Mouse (Mus musculus): ENCODE results near the gene Lck. TPM values are rescaled to one million over a fixed set of nuclear protein-coding genes. Genes with fewer than 3 reads are reported as not detected.

Gene Lck
- total RNA-seq (2021), result 10 to 100 TPM in 1 of 2 experiments, 1 to 10 TPM in 1; 9.5 to 10.8 TPM

DNA sequence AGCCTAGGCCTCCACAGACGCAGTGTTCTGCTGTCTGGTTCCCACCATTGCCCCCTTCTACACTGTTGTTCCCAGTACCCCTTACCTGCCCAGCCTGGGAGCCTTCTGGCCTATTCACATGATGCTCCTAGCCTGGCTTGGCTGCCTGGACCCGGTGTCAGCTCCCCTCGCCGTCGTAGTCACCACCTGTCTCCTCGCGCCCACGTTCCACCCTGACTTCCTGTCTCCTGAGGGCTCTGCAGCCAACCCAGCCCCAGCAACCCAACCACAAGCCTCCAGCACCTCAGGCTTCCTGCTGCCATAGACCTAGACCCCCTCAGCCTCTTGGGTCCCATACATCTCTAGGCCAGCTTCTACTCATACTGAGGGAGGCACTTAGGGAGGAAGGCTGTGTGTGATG is at the start of gene Lck:
TSS of gene Lck (minus strand) at position 212 of the 400 bp plus-strand sequence.
- DNase-seq (ENCODE audit: extremely low spot score in 1 of 2, low spot score in 2 of 2), result no peak
- intact Hi-C loops (cut with DNase I), result no loop called here

DNA sequence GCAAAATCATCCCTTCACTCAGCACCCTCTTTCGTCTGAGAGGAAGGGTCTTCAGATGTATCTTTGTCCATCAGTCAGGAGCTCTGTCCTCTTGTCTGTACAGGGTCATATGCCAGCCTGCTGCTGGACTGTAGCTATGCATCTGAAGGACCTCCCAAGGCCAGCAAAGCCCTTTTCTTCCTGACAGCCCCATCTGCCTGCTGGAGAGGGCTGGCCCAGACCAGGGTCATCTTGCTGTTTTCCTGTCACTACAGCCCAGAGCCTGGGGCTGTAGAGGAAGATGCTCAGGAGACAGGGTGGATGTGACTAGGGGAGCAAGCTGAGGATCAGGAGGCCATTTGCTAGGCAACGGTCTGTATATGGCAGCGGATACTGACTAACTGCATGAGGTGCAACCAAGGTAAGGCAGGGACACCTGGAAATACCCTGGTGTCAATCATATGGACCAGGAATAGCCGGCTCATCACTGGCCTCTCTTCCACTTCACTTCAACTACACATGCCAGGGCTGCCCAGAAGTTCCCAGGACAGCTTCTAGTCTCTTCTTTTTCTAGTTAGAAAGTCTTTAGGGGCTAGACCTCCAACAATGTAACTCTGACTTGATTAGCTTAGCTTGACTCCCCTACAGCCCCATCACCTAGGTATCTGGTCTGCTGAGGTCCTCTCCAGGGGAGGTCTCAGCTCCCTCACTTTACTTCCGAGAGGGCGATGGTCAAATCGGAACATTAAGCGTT is 49.5 kb upstream of the Lck start:
- intact Hi-C loops (cut with DNase I), result no loop called here
- no peak for DNase-seq (ENCODE audit: extremely low spot score in 1 of 2, low spot score in 2 of 2)

DNA sequence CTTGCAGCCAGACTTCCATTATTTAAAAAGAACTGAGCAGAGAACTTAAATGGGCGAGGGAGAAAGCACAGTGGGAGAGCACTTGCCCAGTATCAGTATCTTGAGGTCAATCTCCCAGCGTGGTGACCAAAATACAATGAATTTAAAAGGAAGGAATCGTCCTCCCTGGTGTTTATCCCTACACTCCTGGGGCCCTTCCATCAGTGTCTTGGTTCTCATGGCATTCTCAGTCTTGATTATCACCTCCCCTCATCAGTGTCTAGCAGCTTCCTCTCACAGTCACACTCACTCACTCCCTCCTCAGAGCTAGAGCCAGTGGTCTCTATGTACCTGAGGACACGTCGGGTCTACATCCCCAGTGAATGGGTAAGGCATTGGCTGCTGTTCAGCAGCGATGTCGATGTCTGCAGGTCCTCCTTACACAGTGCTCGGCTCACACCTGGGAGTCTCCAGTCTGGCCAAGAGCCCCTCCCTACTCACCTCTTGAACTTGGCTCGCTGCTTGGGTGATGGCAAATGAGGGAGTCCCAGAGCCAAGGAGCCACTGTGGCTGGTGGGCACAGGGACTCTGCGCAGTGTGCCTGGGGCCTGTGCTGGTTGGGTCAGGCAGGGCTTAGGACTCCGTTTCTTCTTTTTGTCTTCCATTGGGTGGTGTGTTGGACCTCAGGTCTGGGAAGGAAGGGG is 48.8 kb upstream of the Lck start:
- DNase-seq (ENCODE audit: extremely low spot score in 1 of 2, low spot score in 2 of 2), result no peak
- intact Hi-C loops (cut with DNase I), result no loop called here

DNA sequence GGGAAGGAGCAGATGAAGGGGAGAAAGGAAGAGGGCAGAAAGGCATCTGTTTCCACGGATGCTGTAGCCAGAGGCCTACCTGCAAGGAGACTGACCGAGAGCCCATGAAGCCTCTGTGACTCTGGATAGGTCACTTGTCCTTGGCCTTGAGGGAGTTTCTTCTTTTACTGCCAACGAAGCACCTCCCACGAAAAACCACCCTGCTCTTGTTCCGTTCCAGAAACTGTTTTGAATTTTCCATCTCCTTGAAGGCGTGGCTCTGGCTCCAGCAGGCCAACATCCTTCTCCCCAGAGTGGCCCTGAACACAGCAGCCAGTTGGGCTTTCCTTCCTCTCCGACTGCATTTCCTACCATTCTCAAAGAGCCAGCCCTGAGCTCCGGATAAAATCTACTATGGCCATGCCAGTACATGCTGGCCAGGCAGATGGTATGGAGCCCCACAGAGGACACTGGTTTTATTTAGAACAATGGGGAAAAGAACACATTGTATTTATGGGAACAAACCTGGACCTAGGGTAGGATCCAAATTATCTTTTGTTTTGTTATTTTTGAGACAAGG is 47.9 kb upstream of the Lck start:
- intact Hi-C loops (cut with DNase I), result no loop called here
- no peak for DNase-seq (ENCODE audit: extremely low spot score in 1 of 2, low spot score in 2 of 2)

DNA sequence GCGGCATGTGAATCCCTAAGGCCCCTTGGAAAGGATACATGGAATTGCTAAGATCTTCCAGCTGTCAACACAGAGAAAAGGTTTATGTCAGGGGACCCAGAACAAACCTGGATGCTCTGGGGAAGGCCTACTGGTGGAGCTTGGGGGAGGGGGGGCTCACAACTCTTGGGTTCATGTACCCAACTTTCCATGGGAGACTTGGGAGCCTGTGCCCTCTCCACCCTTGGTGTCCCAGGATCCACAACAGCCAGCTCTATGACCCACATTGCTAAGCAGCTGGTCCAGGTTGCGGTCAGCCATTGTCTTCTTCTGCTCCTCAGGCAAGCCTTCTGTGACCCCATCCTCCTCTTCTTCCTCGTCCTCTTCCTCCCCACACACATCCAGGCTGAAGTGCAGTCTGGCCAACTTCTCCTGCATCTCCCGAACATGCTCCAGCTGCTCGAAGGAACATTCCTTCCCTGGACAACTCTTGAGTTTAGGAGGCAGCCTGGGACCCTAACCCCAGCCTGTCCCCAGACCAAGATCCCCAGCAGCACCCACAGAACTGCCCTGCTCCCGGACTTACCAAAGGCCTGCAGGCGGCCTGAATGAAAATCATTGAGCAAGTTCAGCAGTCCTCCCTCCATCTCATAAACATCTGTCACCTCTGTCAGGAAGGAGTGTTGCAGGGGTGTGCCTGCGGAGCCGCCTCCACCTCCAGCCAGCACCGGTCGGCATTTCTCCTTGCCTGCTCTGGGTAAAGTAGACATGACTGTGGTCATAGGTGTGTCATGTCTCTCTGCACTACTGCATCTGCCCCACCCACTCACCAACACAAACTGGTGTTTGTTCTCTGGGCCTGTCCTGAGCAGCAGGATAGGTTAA is 47.2 kb upstream of the Lck start:
- DNase-seq (ENCODE audit: extremely low spot score in 1 of 2, low spot score in 2 of 2), result no peak
- intact Hi-C loops (cut with DNase I), result no loop called here

DNA sequence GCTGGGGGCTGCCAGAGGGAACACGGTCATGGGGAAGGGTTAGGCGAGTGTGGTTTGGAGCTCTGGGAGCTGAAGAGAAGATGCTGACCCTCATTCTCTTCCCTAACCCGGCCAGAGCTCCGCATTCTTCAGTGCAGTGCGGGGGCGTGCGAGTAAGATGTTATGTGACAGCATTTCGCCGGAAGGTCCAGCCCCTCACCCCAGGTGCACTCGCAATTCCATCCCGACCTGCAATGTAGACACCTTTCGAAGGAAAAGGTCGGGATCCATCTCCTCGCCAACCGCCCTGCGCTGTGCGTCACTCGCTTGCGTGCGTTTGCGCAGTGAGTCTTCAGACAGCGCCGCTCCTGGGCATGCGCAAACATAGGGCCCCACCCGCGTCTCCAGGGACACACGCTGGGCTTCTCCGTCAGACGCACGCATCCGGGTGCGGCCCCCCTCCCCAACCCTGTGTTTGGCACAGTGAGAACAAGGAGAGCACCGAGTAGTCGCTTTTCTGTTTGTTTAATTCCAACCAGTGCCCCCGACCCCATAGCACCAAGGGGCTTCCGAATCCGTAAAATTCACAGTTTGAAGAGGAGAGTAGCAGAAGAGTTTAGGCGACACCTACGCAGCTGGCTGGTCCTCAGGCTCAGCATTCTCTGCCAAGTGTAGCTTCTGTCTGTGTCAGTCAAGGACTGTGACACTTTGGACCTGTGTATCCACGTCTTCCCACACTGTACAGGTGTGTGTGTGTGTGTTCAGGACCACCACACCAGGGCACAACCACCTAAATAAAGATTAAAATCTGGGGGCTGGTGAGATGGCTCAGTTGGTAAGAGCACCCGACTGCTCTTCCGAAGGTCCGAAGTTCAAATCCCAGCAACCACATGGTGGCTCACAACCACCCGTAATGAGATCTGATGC is 45.6 kb upstream of the Lck start, which contains the start of gene Iqcc:
TSS of gene Iqcc (minus strand) at position 314 of the 906 bp plus-strand sequence.
- DNase-seq (ENCODE audit: extremely low spot score in 1 of 2, low spot score in 2 of 2), result peak; percentile 96 to 97
- intact Hi-C loops (cut with DNase I), result no loop called here

DNA sequence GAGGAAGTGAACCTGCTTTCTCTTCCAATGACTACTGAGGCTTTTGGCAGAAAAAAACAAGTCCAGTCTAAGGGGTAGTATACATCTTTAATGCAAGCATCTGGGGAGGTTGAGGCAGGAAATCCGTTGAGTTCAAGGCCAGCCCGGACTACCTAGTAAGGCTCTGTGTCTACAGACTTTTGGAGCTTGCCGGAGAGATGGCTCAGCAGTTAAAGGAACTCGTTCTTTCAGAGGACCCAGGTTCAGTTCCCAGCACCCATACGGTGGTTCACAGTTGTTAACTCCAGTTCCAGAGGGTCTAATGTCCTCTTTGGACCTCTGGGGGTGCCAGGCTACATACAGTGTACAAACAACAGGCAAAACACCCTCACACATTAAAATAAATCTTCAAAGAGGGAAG is 44.6 kb upstream of the Lck start:
- intact Hi-C loops (cut with DNase I), result no loop called here
- no peak for DNase-seq (ENCODE audit: extremely low spot score in 1 of 2, low spot score in 2 of 2)

DNA sequence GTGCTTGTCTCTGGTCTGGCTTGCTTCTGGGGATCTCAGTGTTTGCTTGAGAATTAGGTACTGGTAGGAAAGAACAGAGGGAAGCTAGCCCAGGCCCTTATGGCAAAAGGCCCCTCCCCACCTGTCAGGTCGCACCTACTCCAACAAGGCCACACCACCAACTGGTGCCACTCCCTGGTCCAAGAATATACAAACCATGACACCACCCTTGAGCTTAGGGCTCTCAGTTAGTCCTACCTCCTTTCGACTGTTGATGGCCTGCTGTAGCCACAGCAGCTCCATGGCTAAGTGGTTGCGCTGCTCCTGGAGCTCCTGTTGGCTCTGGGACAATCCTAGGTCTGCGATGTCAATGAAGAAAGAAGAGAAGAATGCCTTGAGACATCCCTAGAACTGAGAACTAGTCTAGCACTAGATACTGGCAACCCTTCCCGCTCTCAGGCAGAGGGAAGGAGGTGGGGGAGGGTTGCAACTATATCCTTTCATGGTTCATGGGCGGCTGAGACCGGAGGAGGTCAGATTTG is 43.7 kb upstream of the Lck start:
- DNase-seq (ENCODE audit: extremely low spot score in 1 of 2, low spot score in 2 of 2), result no peak
- intact Hi-C loops (cut with DNase I), result no loop called here

DNA sequence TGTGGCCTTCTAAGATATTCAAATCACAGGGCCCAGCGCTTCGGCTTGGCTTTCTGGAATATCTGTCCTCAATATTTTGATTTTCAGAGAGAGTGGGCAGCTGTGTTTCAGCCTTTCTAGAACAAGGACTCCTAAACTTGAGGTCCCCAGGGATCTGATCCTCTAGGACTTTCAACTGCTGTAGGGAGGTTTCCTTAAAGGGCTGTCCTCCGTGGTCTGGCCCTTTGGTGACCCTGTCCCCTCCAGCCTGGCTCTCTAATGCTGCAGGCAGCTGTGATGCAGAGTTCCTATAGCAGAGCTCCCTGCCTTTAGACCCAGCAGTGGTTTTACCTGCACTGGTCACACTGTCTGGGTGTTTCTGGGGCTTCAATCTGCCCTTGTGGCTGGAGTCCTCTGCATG is 43.2 kb upstream of the Lck start:
- intact Hi-C loops (cut with DNase I), result no loop called here
- DNase-seq (ENCODE audit: extremely low spot score in 1 of 2, low spot score in 2 of 2), result no peak

DNA sequence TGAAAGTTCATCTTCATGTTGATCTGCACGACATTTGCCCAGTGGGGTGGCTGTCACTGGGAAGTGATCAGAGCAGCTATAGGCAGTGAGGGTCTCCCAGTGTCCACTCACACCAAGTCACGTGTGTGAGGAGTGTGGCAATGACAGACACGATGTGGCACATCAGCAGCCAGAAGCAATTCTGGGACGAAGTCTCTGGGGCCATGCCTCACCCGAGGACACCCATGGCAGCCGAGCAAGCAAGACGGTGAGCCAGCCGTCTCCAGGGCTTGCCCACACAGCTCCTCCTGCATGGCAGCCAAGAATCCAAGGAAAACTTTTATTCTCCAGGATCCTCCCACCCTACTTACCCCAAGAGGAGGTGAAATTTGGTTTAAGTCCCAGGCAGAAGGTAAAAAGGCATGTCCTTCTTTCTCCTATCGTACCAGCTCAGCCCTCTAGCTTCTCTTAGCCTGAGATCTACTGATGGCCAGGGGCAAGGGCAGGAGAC is 42.4 kb upstream of the Lck start:
- no peak for DNase-seq (ENCODE audit: extremely low spot score in 1 of 2, low spot score in 2 of 2)
- intact Hi-C loops (cut with DNase I), result no loop called here

DNA sequence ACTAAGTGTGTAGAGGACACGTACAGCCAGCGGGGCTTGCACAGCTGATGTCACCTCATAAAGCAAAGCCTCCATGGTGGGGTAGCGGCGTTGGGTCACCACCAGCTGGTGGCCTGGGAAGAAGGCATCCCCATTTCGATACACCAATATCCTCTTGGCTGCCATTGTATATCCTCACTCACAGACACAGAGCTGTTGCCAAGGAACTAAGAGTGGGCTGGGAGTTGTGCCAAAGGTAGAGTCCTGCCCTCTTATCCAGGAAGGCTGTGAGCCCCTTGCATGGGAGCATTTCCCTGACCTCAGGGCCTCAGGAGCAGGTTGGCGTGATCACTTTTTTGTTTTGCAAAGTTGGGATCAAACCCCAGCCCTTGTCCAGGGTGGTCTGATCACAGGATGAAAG is 40.7 kb upstream of the Lck start, which contains the start of gene Dcdc2b:
TSS of gene Dcdc2b (minus strand) at position 165 of the 400 bp plus-strand sequence.
- no peak for DNase-seq (ENCODE audit: extremely low spot score in 1 of 2, low spot score in 2 of 2)
- intact Hi-C loops (cut with DNase I), result no loop called here

GRCm38 (mm10) chr4:129610472-129610871 is 37.0 kb upstream of the Lck start:
- DNase-seq (ENCODE audit: extremely low spot score in 1 of 2, low spot score in 2 of 2), result no peak
- intact Hi-C loops (cut with DNase I), result no loop called here

- DNase-seq (ENCODE audit: extremely low spot score in 1 of 2, low spot score in 2 of 2), result no peak
- intact Hi-C loops (cut with DNase I), result no loop called here
These were observed 36.6 kb upstream of the Lck start for GRCm38 (mm10) chr4:129610026-129610425.

- DNase-seq (ENCODE audit: extremely low spot score in 1 of 2, low spot score in 2 of 2), result no peak
These were observed 35.7 kb upstream of the Lck start for GRCm38 (mm10) chr4:129609139-129609631.

GRCm38 (mm10) chr4:129608426-129609025 is 35.1 kb upstream of the Lck start:
- intact Hi-C loops (cut with DNase I), result loop anchor here (5.0 kb wide), 1 partner anchor 111 kb away; no protein-coding TSS in a partner anchor
- peak; percentile 79 to 89 for DNase-seq (ENCODE audit: extremely low spot score in 1 of 2, low spot score in 2 of 2)

More at GRCm38 (mm10) chr4:129609139-129609631, 35.7 kb upstream of the Lck start:
- intact Hi-C loops (cut with DNase I), result loop anchor here (5.0 kb wide), 1 partner anchor 112 kb away; no protein-coding TSS in a partner anchor

DNA sequence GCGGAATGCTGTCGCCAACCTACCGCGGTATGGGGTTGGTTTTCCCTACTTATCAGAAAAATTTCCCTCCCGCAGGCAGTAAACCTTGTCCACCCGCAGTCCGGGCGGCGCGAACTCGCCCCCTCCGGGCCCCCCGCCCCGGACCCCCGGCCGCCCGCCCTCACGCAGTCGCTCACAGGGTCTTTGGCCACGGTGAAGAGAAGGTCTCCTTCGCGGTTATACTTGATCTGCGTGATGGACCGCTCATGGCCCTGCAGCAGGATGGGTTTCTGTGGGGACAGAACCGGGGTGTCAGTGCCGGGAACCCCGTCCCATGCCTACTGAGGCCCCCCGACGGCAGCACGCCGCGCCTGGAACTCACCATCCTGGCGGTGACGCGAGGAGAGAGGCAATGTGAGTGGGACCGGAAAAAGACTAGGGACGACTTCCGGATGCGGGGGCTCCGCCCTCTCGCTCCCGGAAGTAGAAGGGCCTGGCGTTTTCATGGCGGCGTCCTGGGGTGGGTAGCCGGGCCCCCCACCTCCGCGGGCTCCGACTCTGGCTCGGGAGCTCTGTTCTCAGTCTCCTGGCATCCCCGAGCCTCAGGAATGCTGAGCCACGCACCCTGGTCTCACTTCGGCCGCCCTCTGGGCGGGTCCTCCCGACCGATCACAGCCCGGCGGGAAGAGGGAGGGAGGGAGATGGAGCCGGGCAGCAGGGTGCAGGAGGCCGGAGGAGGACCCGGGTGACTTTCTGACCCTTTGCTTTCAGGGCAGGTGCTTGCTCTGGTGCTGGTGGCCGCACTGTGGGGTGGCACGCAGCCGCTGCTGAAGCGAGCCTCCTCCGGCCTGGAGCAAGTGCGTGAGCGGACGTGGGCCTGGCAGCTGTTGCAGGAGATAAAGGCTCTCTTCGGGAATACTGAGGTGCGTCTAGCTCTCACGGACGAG is 27.1 kb upstream of the Lck start, which contains the start of the genes Eif3i and Tmem234:
TSS of gene Eif3i (minus strand) at position 416 of the 926 bp plus-strand sequence.
TSS of gene Tmem234 (plus strand) at position 436 of the 926 bp plus-strand sequence.
- peak; percentile 81 to 90 for DNase-seq (ENCODE audit: extremely low spot score in 1 of 2, low spot score in 2 of 2)
- intact Hi-C loops (cut with DNase I), result no loop called here

Measured in left cerebral cortex, postnatal 10 days (tissue).